Mouse (Mus musculus) limb, embryonic 13.5 days (tissue): ENCODE measurements around the gene Helq. TPM values are rescaled to one million over a fixed set of nuclear protein-coding genes. Genes with fewer than 3 reads are reported as not detected.

Source experiments
- ATAC-seq: fragments of 200-750 bp; cut with Nextera tagmentation; 2 replicates; pipeline ENCODE4 v1.8.0; 2017; ENCODE audit warnings: low read depth, moderate number of reproducible peaks, moderate TSS enrichment; ENCODE audit not compliant: low FRiP score
- H3K27ac ChIP-seq: fragments of 300-500 bp; sonication (generic); 2 replicates; pipeline ENCODE4 v1.5.1; 2015; ENCODE audit warnings: inconsistent platforms, mild to moderate bottlenecking, moderate library complexity
- H3K27me3 ChIP-seq: fragments of 300-500 bp; sonication (generic); 2 replicates; pipeline ENCODE4 v1.6.1; 2015; ENCODE audit warnings: mild to moderate bottlenecking, inconsistent platforms
- H3K36me3 ChIP-seq: fragments of 300-500 bp; sonication (generic); 2 replicates; pipeline ENCODE4 v1.6.1; 2015; ENCODE audit warnings: inconsistent platforms, mild to moderate bottlenecking, moderate library complexity
- H3K4me1 ChIP-seq: fragments of 300-500 bp; sonication (generic); 2 replicates; pipeline ENCODE4 v1.6.1; 2015; ENCODE audit warnings: inconsistent platforms
- H3K4me2 ChIP-seq: fragments of 300-500 bp; sonication (generic); replicated peaks from 2 replicates; pipeline ENCODE4 v1.6.1; 2015; ENCODE audit warnings: inconsistent platforms, mild to moderate bottlenecking, moderate library complexity
- H3K4me3 ChIP-seq: fragments of 300-500 bp; sonication (generic); 2 replicates; pipeline ENCODE4 v1.5.1; 2015; ENCODE audit warnings: moderate library complexity, mild to moderate bottlenecking, inconsistent platforms
- H3K9ac ChIP-seq: fragments of 300-500 bp; sonication (generic); 2 replicates; pipeline ENCODE4 v1.6.1; 2015; ENCODE audit warnings: mild to moderate bottlenecking, inconsistent platforms
- H3K9me3 ChIP-seq: fragments of 300-500 bp; sonication (generic); 2 replicates; pipeline ENCODE4 v1.6.1; 2016; ENCODE audit warnings: inconsistent platforms
- WGBS: fragments of 180-500 bp; shearing (Covaris S2); methylation state at CpG from one replicate; pipeline ENCODE4 v1.1.7; 2015; 5-methylcytosine and 5-hydroxymethylcytosine counted together
- polyA plus RNA-seq: library from polyadenylated mRNA; unstranded; fragments of >200 nt; fragmentation: Nextera tagmentation; extraction: Ambion mirVana; gene quantifications from 2 replicates; pipeline ENCODE4 v1.2.1, GENCODE M21; 2015

Helq gene
- polyA plus RNA-seq, 1 experiment from 2014 or later: 19.6 TPM

GRCm38 (mm10) chr5:100775778-100776404 is 22.5 kb downstream of the Helq start:
- Histone ChIP-seq H3K4me3 (no peak overlapping the region), H3K36me3 (peaks cover 79% of the 10 kb centered on the region), H3K27me3 (no peaks in the 10 kb centered on the region), H3K27ac (no peak overlapping the region), H3K4me1 (no peaks in the 10 kb centered on the region), H3K9me3 (no peaks in the 10 kb centered on the region), H3K4me2 (no peak overlapping the region), H3K9ac (no peak overlapping the region)
- 87% methylated on average over 13 of the region's 13 CpGs for WGBS
- no peak for ATAC-seq

GRCm38 (mm10) chr5:100771575-100771974 is 26.8 kb downstream of the Helq start:
- no peak overlapping the region for H3K4me2 ChIP-seq
- H3K4me3 ChIP-seq: no peak overlapping the region
- no peaks in the 10 kb centered on the region for H3K4me1 ChIP-seq
- WGBS: 93% methylated on average over 4 of the region's 4 CpGs
- no peak for ATAC-seq
- H3K27me3 ChIP-seq: no peaks in the 10 kb centered on the region
- H3K9ac ChIP-seq: no peak overlapping the region
- H3K27ac ChIP-seq: no peak overlapping the region
- peaks cover 88% of the 10 kb centered on the region for H3K36me3 ChIP-seq
- H3K9me3 ChIP-seq: no peaks in the 10 kb centered on the region

GRCm38 (mm10) chr5:100766026-100766425 is 32.4 kb downstream of the Helq start:
- no peak overlapping the region for H3K4me2 ChIP-seq
- no peak overlapping the region for H3K4me3 ChIP-seq
- no peak overlapping the region for H3K9ac ChIP-seq
- 96% methylated on average over 7 of the region's 7 CpGs for WGBS
- no peaks in the 10 kb centered on the region for H3K27me3 ChIP-seq
- H3K4me1 ChIP-seq: no peaks in the 10 kb centered on the region
- H3K27ac ChIP-seq: no peak overlapping the region
- peaks cover 84% of the 10 kb centered on the region for H3K36me3 ChIP-seq
- no peak for ATAC-seq
- H3K9me3 ChIP-seq: no peaks in the 10 kb centered on the region

GRCm38 (mm10) chr5:100761736-100762135 is 36.7 kb downstream of the Helq start:
- Histone ChIP-seq H3K4me1 (no peaks in the 10 kb centered on the region), H3K4me2 (no peak overlapping the region), H3K4me3 (no peak overlapping the region), H3K27ac (no peak overlapping the region), H3K9ac (no peak overlapping the region), H3K27me3 (no peaks in the 10 kb centered on the region), H3K9me3 (no peaks in the 10 kb centered on the region), H3K36me3 (peaks cover 46% of the 10 kb centered on the region)
- no peak for ATAC-seq
- 87% methylated on average over 7 of the region's 7 CpGs for WGBS

- no peak overlapping the region for H3K9ac ChIP-seq
- no peak overlapping the region for H3K4me2 ChIP-seq
- H3K36me3 ChIP-seq: peaks cover 31% of the 10 kb centered on the region
- no peak overlapping the region for H3K4me3 ChIP-seq
- 86% methylated on average over 10 of the region's 10 CpGs for WGBS
- no peak for ATAC-seq
- H3K4me1 ChIP-seq: no peaks in the 10 kb centered on the region
- H3K27me3 ChIP-seq: no peaks in the 10 kb centered on the region
- H3K27ac ChIP-seq: no peak overlapping the region
- H3K9me3 ChIP-seq: no peaks in the 10 kb centered on the region
These were observed 38.2 kb downstream of the Helq start for GRCm38 (mm10) chr5:100760049-100760663.

GRCm38 (mm10) chr5:100758121-100758520 is 40.3 kb downstream of the Helq start:
- peaks cover 10% of the 10 kb centered on the region for H3K36me3 ChIP-seq
- no peak for ATAC-seq
- 93% methylated on average over 5 of the region's 5 CpGs for WGBS

GRCm38 (mm10) chr5:100753407-100753806 is 45.0 kb downstream of the Helq start:
- H3K4me1 ChIP-seq: no peaks in the 10 kb centered on the region
- H3K36me3 ChIP-seq: no peaks in the 10 kb centered on the region
- H3K4me3 ChIP-seq: no peak overlapping the region
- H3K9ac ChIP-seq: no peak overlapping the region
- H3K27me3 ChIP-seq: no peaks in the 10 kb centered on the region
- no peaks in the 10 kb centered on the region for H3K9me3 ChIP-seq
- 56% methylated on average over 7 of the region's 7 CpGs for WGBS
- no peak overlapping the region for H3K27ac ChIP-seq
- no peak for ATAC-seq
- H3K4me2 ChIP-seq: no peak overlapping the region

More at GRCm38 (mm10) chr5:100758121-100758520, 40.3 kb downstream of the Helq start:
- no peak overlapping the region for H3K27ac ChIP-seq
- H3K9me3 ChIP-seq: no peaks in the 10 kb centered on the region
- H3K4me1 ChIP-seq: no peaks in the 10 kb centered on the region
- no peak overlapping the region for H3K4me3 ChIP-seq
- no peak overlapping the region for H3K9ac ChIP-seq
- no peaks in the 10 kb centered on the region for H3K27me3 ChIP-seq
- no peak overlapping the region for H3K4me2 ChIP-seq

GRCm38 (mm10) chr5:100751655-100752054 is 46.7 kb downstream of the Helq start:
- ATAC-seq: peak; percentile 77
- H3K9me3 ChIP-seq: no peaks in the 10 kb centered on the region
- no peak overlapping the region for H3K4me3 ChIP-seq
- H3K9ac ChIP-seq: no peak overlapping the region
- H3K36me3 ChIP-seq: no peaks in the 10 kb centered on the region
- no peaks in the 10 kb centered on the region for H3K27me3 ChIP-seq
- H3K4me1 ChIP-seq: no peaks in the 10 kb centered on the region
- H3K27ac ChIP-seq: no peak overlapping the region
- H3K4me2 ChIP-seq: no peak overlapping the region
- WGBS: 56% methylated on average over 4 of the region's 4 CpGs

GRCm38 (mm10) chr5:100750617-100751255 is 47.7 kb downstream of the Helq start:
- Histone ChIP-seq H3K4me2 (no peak overlapping the region), H3K36me3 (no peaks in the 10 kb centered on the region), H3K4me1 (no peaks in the 10 kb centered on the region), H3K27me3 (no peaks in the 10 kb centered on the region), H3K9ac (no peak overlapping the region), H3K27ac (no peak overlapping the region), H3K9me3 (no peaks in the 10 kb centered on the region), H3K4me3 (no peak overlapping the region)
- WGBS: 83% methylated on average over 10 of the region's 10 CpGs
- ATAC-seq: no peak

- Histone ChIP-seq H3K4me1 (no peaks in the 10 kb centered on the region), H3K4me3 (no peak overlapping the region), H3K9me3 (peaks cover 9% of the 10 kb centered on the region; the same call in 1 of the 2 replicates), H3K4me2 (no peak overlapping the region), H3K27me3 (no peaks in the 10 kb centered on the region), H3K27ac (no peak overlapping the region), H3K36me3 (no peaks in the 10 kb centered on the region), H3K9ac (no peak overlapping the region)
- no peak for ATAC-seq
- WGBS: 93% methylated on average over 8 of the region's 8 CpGs
These were observed 59.6 kb downstream of the Helq start for GRCm38 (mm10) chr5:100738802-100739201.

- Histone ChIP-seq H3K36me3 (no peaks in the 10 kb centered on the region), H3K9me3 (peaks cover 9% of the 10 kb centered on the region; the same call in 1 of the 2 replicates), H3K4me2 (no peak overlapping the region), H3K27ac (no peak overlapping the region), H3K4me3 (no peak overlapping the region), H3K27me3 (no peaks in the 10 kb centered on the region), H3K4me1 (no peaks in the 10 kb centered on the region), H3K9ac (no peak overlapping the region)
- ATAC-seq: no peak
- 92% methylated on average over 8 of the region's 8 CpGs for WGBS
These were observed 61.5 kb downstream of the Helq start for GRCm38 (mm10) chr5:100736919-100737318.

GRCm38 (mm10) chr5:100734535-100734934 is 63.9 kb downstream of the Helq start:
- no peak overlapping the region for H3K4me2 ChIP-seq
- 84% methylated on average over 4 of the region's 4 CpGs for WGBS
- no peak overlapping the region for H3K4me3 ChIP-seq
- ATAC-seq: no peak
- H3K9me3 ChIP-seq: peaks cover 2% of the 10 kb centered on the region; the same call in 1 of the 2 replicates
- H3K27ac ChIP-seq: no peak overlapping the region
- H3K4me1 ChIP-seq: no peaks in the 10 kb centered on the region
- no peak overlapping the region for H3K9ac ChIP-seq
- no peaks in the 10 kb centered on the region for H3K36me3 ChIP-seq
- no peaks in the 10 kb centered on the region for H3K27me3 ChIP-seq
